Mouse (Mus musculus) heart, postnatal 0 days (tissue): Measurements from ENCODE around the gene Ranbp9.

ENCODE experiments used
- CTCF ChIP-seq: IDR thresholded peaks from 2 replicates; pipeline ENCODE4 v1.5.1; 2016; ENCODE audit warnings: antibody characterized with exemption, control low read depth, low read depth
- EP300 ChIP-seq: IDR thresholded peaks from 2 replicates; pipeline ENCODE4 v1.6.1; 2016; ENCODE audit warnings: antibody characterized with exemption, low read depth

DNA sequence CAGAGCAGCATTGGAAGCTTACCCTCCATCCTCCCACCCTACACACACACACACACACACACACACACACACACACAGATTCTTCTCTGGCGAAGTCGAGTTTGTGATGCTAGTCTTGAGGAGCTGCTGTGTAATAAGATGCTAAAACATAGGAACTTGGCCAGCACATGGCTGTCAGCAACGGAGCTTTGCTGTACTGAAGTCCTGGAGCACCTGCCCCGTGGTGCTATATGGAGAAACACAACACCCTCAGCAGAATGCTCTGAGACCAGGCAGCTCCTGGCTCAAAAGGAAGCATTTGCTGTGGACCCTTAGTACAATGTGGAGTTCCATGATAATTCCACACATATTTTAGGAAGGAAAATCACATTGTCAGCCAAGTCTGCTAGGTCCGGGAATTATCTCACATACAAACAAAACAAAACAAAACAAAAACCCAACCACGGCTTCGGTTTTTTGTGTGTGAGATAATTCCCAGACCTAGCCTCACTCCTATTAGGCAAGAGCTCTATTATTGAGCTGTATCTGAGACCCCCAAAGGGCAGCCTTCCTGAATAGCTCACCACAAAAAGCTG lies 42.9 kb upstream of the Ranbp9 start:
- TF ChIP-seq CTCF (no peak), EP300 (no peak)
